Mouse (Mus musculus) kidney, adult 2 months (tissue): ENCODE data around the gene Dgat2. TPM values are rescaled to one million over a fixed set of nuclear protein-coding genes. Genes with fewer than 3 reads are reported as not detected.
A peak's percentile ranks its signal among the peaks of the same experiment; 100 is the strongest.

Experiments
- DNase-seq: peaks from one replicate; pipeline ENCODE4 v3.0.0; 2021
- H3K27ac ChIP-seq: fragments of 200-500 bp; 2 replicates; pipeline ENCODE4 v1.5.1; 2012; ENCODE audit warnings: low read depth, low read length, control low read depth, inconsistent platforms; ENCODE audit not compliant: insufficient read depth
- H3K27me3 ChIP-seq: fragments of 200-500 bp; replicated peaks from 2 replicates; pipeline ENCODE4 v1.6.1; 2012; ENCODE audit warnings: mild to moderate bottlenecking, moderate library complexity, low read length, inconsistent platforms; ENCODE audit not compliant: control insufficient read depth, insufficient read depth
- H3K36me3 ChIP-seq: fragments of 200-500 bp; 2 replicates; pipeline ENCODE4 v1.6.1; 2012; ENCODE audit warnings: mild to moderate bottlenecking, moderate library complexity, low read length, inconsistent platforms; ENCODE audit not compliant: control insufficient read depth, insufficient read depth
- H3K4me1 ChIP-seq: fragments of 200-500 bp; 2 replicates; pipeline ENCODE4 v1.6.1; 2011; ENCODE audit warnings: low read length; ENCODE audit not compliant: control insufficient read depth, insufficient read depth
- H3K4me3 ChIP-seq: fragments of 200-500 bp; 2 replicates; pipeline ENCODE4 v1.5.1; 2011; ENCODE audit warnings: mild to moderate bottlenecking, low read depth, low read length, control low read depth; ENCODE audit not compliant: insufficient read depth
- CTCF ChIP-seq: fragments of 200-500 bp; conservative IDR thresholded peaks from 2 replicates; pipeline ENCODE4 v1.5.1; 2011; ENCODE audit warnings: low read depth, mild to moderate bottlenecking, control low read depth, low read length, moderate library complexity, mixed read lengths; ENCODE audit not compliant: insufficient read depth, insufficient read length
- POLR2A ChIP-seq: fragments of 200-500 bp; IDR thresholded peaks from one replicate; pipeline ENCODE4 v1.6.1; 2011; ENCODE audit warnings: low read depth, low read length, control low read depth
- WGBS: fragments of 180-500 bp; shearing (Covaris S2); methylation state at CpG from one replicate; pipeline ENCODE4 v1.1.7; 2018; 5-methylcytosine and 5-hydroxymethylcytosine counted together
- polyA plus RNA-seq: library from polyadenylated mRNA; depleted of rRNA; stranded (reverse); fragments of >200 nt; gene quantifications from 2 replicates; pipeline ENCODE4 v1.2.3, GENCODE M21; 2012

The Dgat2 gene
- polyA plus RNA-seq, 1 experiment: 286 TPM

DNA sequence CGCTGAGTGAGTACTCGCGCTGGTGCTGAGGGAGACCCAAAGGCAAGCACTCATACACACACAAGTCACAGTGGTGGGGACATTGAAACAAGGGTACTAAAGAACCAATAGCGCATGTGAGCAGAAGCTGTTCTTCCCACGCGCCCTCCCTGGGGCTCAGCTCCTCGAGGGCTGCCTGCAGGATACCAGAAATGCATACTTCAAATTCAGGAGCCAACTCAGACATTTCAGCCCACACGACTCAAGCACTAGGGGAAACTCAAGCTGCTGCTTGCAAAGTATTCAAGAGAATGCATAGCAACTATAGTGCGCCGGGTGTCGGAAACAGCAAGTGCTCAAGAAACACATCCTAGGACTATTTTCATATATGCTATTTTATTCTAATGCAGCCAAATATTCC is 37.9 kb downstream of the Dgat2 start:
- TF ChIP-seq CTCF (no peak), POLR2A (no peak)
- H3K4me3 ChIP-seq: no peak overlapping the region
- H3K36me3 ChIP-seq: no peaks in the 10 kb centered on the region
- DNase-seq: no peak
- H3K27ac ChIP-seq: no peak overlapping the region
- no peaks in the 10 kb centered on the region for H3K27me3 ChIP-seq
- WGBS: 78% methylated on average over 11 of the region's 11 CpGs
- H3K4me1 ChIP-seq: peaks cover 4% of the 10 kb centered on the region; the same call in 1 of the 2 replicates

DNA sequence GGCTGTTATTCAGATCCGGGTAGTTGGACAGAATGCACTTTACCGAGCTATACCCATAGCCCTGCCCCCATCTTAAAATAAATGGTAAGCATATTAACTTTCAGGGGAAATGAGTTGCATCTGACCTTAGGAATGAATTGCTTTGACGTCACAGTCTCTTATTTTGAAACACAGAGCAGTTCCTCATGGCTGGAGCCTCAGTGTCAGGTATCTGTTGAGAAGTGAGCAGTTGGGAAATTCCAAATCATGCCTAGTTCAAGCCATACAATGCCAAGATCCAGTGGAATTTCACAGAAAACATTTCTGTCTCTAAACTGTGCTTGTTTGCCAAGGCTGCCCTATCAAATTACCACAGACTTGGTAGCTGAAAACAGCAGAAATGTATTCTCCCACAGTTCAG is 39.3 kb downstream of the Dgat2 start:
- H3K36me3 ChIP-seq: no peaks in the 10 kb centered on the region
- no peak for DNase-seq
- H3K4me1 ChIP-seq: peaks cover 9% of the 10 kb centered on the region; the same call in 1 of the 2 replicates
- H3K4me3 ChIP-seq: no peak overlapping the region
- WGBS: 64% methylated on average over 3 of the region's 3 CpGs
- H3K27me3 ChIP-seq: no peaks in the 10 kb centered on the region
- no peak for TF ChIP-seq CTCF
- no peak for TF ChIP-seq POLR2A
- no peak overlapping the region for H3K27ac ChIP-seq

DNA sequence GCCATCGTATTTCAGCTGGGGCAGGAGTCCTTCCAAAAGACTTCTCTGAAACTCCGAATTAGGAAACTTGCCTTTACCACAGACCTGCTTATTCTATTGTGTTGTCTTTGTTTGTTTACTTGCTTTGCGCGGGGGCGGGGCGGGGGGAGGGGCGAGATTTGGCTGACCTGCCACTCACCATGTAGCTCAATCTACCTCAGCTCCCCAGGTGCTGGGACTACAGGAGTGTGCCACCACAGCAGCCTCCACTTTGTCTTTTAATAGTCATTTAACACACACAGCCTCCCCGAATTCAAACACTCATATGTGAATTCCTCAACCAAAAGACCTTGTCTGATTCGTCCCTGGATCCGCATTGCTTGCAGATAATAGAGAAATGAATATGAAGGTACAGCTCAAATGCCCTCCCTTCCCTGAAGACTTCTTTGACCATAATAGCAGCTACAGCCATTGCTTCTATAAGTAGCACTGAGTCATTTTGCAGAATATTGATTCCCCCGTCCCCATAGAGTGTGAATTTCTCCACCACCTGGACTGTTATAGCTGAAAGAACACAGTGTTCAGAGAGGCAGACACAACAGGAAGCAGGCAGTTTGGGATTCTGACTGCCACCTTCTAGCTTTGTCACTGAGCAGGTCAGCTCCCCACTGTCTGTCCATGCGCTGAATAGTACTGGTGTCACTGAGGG is 40.5 kb downstream of the Dgat2 start:
- Histone ChIP-seq H3K27ac (peak overlapping the region; percentile 30; the same call in 1 of the 2 replicates), H3K36me3 (no peaks in the 10 kb centered on the region), H3K4me1 (peaks cover 9% of the 10 kb centered on the region; the same call in 1 of the 2 replicates), H3K4me3 (peak overlapping the region; percentile 29), H3K27me3 (no peaks in the 10 kb centered on the region)
- WGBS: 36% methylated on average over 12 of the region's 12 CpGs
- no peak for DNase-seq
- TF ChIP-seq POLR2A (no peak), CTCF (no peak)

DNA sequence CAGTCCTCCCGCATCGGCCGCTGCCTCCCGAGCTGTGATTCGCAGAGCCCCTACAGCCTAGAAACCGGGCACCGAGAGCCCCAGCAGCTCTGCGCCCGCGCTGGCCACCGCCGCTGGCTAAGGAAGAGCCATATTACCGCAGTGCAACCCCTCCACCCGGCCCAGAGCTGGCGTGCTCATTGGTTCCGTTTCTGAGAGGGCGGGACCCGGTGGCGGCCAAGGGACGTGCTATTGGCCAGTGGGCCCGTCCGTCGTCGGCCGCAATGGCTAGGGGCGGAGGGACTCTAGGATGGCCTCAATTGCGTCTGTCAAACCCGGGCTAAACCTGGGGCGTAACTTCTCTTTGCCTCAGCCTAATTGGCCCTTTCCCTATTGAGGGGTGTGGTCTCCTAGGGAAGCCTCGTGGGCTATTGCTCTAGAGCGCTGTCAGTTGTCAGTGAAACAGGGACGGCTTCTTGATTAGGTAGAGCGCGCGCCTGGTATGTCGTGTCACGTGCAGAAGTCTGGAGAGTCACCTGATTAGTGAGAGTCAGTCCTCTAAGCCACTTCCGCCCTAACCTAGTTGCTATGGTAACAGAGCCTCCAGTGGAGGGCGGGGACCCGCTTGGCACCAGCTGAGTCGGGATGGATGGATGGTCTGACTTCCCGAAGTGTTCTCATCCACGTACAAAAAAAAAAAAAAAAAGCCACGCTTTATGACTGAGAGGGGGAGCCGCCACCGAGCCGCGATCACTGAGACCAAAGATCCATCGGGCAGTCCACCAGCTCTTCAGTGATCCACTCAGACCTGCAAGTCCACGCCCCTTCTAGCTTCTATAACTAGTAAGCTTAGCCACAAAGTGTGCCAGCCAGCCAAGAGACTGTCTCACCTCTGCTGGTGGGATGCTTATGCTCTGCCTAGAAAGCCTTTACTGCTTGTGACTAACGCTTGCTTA is 41.3 kb downstream of the Dgat2 start, which contains the start of gene Uvrag:
Gene Uvrag (minus strand): TSS at position 158 of the 935 bp plus-strand sequence.
- Histone ChIP-seq H3K27me3 (no peaks in the 10 kb centered on the region), H3K36me3 (no peaks in the 10 kb centered on the region), H3K27ac (peak within 1 kb of the TSS; percentile 77), H3K4me3 (peak within 1 kb of the TSS; percentile 75), H3K4me1 (peaks cover 9% of the 10 kb centered on the region; the same call in 1 of the 2 replicates)
- WGBS: 1% methylated on average over 51 of the region's 51 CpGs
- no peak for TF ChIP-seq CTCF
- TF ChIP-seq POLR2A: peak; percentile 46
- peak; percentile 100 for DNase-seq

DNA sequence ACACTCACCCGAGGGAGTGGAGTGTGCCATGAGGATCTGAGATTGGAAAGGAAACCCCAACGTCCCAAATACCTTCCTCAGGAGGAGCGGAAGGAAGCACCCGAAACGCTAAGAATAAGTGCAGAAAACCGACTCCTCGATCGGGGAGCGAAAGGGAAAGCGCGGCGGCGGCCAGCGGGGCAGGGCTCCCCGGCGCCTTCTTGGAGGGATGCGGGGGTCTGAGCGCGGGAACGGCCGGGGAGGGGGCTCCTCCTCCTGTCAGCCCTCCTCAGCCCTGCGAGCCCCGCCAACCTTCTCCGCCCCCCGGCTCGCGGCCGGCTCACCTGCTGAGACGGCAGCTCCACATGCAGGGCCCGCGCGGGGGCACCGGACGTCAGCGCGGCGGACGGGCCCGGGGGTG is 42.0 kb downstream of the Dgat2 start:
- under 1% methylated on average over 39 of the region's 39 CpGs for WGBS
- no peaks in the 10 kb centered on the region for H3K27me3 ChIP-seq
- TF ChIP-seq CTCF (no peak), POLR2A (no peak)
- H3K4me1 ChIP-seq: peaks cover 15% of the 10 kb centered on the region
- H3K4me3 ChIP-seq: peak overlapping the region; percentile 75
- peak overlapping the region; percentile 77 for H3K27ac ChIP-seq
- no peaks in the 10 kb centered on the region for H3K36me3 ChIP-seq
- peak; percentile 46 for DNase-seq

DNA sequence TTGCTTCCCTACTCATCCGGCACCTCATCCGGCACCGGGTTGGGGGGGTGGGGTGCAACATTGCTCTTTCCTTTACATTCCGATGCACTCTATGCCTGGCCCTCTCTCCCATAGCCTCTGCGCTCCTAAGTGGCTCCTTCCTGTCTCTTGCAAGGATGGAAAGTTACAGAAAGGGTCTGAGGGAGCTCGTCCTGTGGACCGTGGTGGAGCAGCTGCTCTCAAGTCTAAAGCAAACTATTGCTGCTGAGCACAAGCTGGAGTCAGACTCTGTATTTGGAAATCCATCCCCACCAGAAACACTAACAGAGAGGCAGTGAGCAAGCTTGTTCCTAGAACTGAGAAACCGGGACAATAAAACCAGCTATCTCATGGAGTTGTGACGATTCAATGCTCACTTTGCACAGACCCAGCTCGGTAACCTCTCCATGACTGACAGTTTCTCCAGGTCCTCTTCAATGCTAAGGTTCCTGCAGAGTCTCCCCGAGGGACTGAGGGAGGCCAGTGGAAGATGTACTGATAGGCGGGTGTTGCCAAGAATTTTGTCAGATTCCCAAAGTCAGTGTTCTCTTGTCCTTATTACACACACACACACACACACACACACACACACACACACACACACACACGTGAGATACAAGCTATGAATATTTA is 42.6 kb downstream of the Dgat2 start:
- Histone ChIP-seq H3K4me3 (peak overlapping the region; percentile 75), H3K27me3 (no peaks in the 10 kb centered on the region), H3K4me1 (peaks cover 18% of the 10 kb centered on the region), H3K36me3 (no peaks in the 10 kb centered on the region), H3K27ac (peak overlapping the region; percentile 77)
- 0% methylated on average over 13 of the region's 13 CpGs for WGBS
- peak; percentile 43 for DNase-seq
- no peak for TF ChIP-seq CTCF
- no peak for TF ChIP-seq POLR2A

DNA sequence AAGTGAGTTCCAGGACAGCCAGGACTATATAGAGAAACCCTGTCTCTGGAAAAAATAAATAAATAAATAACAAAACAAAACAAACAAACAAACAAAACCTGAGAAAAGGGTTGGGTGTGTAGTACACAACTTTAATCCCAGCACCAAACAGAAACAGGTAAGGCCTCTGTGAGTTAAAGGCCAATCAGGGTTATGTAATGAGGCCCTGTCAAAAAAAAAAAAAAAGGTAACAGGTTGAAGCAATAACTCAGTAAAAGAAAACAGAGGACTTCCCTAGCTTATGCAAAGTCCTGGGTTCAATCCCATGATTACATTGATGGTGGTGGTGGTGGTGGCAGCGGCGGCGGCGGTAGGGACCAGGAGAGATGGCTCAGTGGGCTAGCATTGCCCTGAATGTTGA is 45.0 kb downstream of the Dgat2 start:
- Histone ChIP-seq H3K36me3 (no peaks in the 10 kb centered on the region), H3K27me3 (no peaks in the 10 kb centered on the region), H3K4me3 (no peak overlapping the region), H3K27ac (no peak overlapping the region), H3K4me1 (peaks cover 19% of the 10 kb centered on the region)
- DNase-seq: no peak
- TF ChIP-seq CTCF: no peak
- no peak for TF ChIP-seq POLR2A
- WGBS: 96% methylated on average over 4 of the region's 4 CpGs
